Mouse (Mus musculus) liver, postnatal 0 days (tissue): ENCODE results near the gene Tgfb3. TPM values are rescaled to one million over a fixed set of nuclear protein-coding genes. Genes with fewer than 3 reads are reported as not detected.

Experiments used
- ATAC-seq: fragments of 200-750 bp; cut with Nextera tagmentation; 2 replicates; pipeline ENCODE4 v1.8.0; 2017; ENCODE audit warnings: mild to moderate bottlenecking, moderate library complexity
- DNase-seq: peaks from one replicate; pipeline ENCODE4 v3.0.0-alpha.2; 2016
- H3K27ac ChIP-seq: fragments of 300-500 bp; sonication (generic); 2 replicates; pipeline ENCODE4 v1.5.1; 2014; ENCODE audit warnings: antibody characterized with exemption, moderate library complexity, mild to moderate bottlenecking, low read depth
- H3K27me3 ChIP-seq: fragments of 300-500 bp; sonication (generic); 2 replicates; pipeline ENCODE4 v1.6.1; 2014; ENCODE audit warnings: low read length, control low read depth, mixed read lengths; ENCODE audit not compliant: insufficient read depth
- H3K36me3 ChIP-seq: fragments of 300-500 bp; sonication (generic); replicated peaks from 2 replicates; pipeline ENCODE4 v1.6.1; 2014; ENCODE audit warnings: mild to moderate bottlenecking, control low read depth, low read length, moderate library complexity, mixed read lengths; ENCODE audit not compliant: insufficient read depth
- H3K4me1 ChIP-seq: fragments of 300-500 bp; sonication (generic); 2 replicates; pipeline ENCODE4 v1.6.1; 2014; ENCODE audit warnings: antibody characterized with exemption, mild to moderate bottlenecking, control low read depth; ENCODE audit not compliant: insufficient read depth
- H3K4me2 ChIP-seq: fragments of 300-500 bp; sonication (generic); 2 replicates; pipeline ENCODE4 v1.6.1; 2014; ENCODE audit warnings: low read depth, mild to moderate bottlenecking, low read length, moderate library complexity, mixed read lengths
- H3K4me3 ChIP-seq: fragments of 300-500 bp; sonication (generic); 2 replicates; pipeline ENCODE4 v1.5.1; 2014; ENCODE audit warnings: low read depth, low read length
- H3K9ac ChIP-seq: fragments of 300-500 bp; sonication (generic); replicated peaks from 2 replicates; pipeline ENCODE4 v1.6.1; 2014; ENCODE audit warnings: mild to moderate bottlenecking, moderate library complexity
- H3K9me3 ChIP-seq: fragments of 300-500 bp; sonication (generic); 2 replicates; pipeline ENCODE4 v1.6.1; 2016; ENCODE audit warnings: mild to moderate bottlenecking, control low read depth, low read length, mixed read lengths
- CTCF ChIP-seq: sonication (generic); IDR thresholded peaks from 2 replicates; pipeline ENCODE4 v1.5.1; 2016; ENCODE audit warnings: antibody characterized with exemption, low read depth
- EP300 ChIP-seq: IDR thresholded peaks from 2 replicates; pipeline ENCODE4 v1.6.1; 2016; ENCODE audit warnings: antibody characterized with exemption, low read depth, mild to moderate bottlenecking
- WGBS: fragments of 180-500 bp; shearing (Covaris S2); extraction: QIAGEN DNeasy Blood & Tissue Kit; methylation state at CpG from one replicate; pipeline ENCODE4 v1.1.7; 2014; ENCODE audit not compliant: insufficient replicate concordance; 5-methylcytosine and 5-hydroxymethylcytosine counted together
- polyA plus RNA-seq: library from polyadenylated mRNA; unstranded; fragments of >200 nt; fragmentation: Nextera tagmentation; extraction: Ambion mirVana; gene quantifications from 2 replicates; pipeline ENCODE4 v1.2.1, GENCODE M21; 2015

The Tgfb3 gene
- polyA plus RNA-seq, 1 experiment from 2014 or later, result 1.2 TPM

DNA sequence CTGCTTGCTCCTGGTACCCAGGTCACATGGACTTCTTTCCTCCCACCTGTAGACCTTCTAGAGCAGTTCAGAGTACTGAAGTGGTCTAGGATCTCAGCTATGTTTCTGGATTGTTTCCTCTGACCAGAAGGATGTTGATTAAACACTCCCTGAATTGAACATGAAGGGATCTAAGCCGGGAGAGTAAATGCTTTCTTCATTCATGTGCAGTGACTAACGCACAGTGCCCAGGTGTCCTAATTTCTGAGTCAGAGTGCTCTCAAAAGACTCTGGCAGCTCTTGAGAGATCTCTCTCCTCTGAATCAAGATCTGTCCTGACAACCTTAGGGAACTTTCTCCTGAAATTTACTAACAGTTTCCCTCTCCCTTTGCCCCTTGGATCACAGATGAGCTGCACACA, 66.6 kb downstream of the Tgfb3 start:
- TF ChIP-seq EP300, result no peak
- TF ChIP-seq CTCF, result no peak
- DNase-seq (no peak), ATAC-seq (no peak)
- no peak overlapping the region for H3K4me2 ChIP-seq
- H3K9me3 ChIP-seq, result no peaks in the 10 kb centered on the region
- H3K4me1 ChIP-seq, result no peaks in the 10 kb centered on the region
- no peaks in the 10 kb centered on the region for H3K27me3 ChIP-seq
- no peak overlapping the region for H3K9ac ChIP-seq
- H3K4me3 ChIP-seq, result no peak overlapping the region
- WGBS, result 91% methylated on average over 2 of the region's 2 CpGs
- peaks cover 8% of the 10 kb centered on the region; the same call in 1 of the 2 replicates for H3K36me3 ChIP-seq
- H3K27ac ChIP-seq, result no peak overlapping the region

DNA sequence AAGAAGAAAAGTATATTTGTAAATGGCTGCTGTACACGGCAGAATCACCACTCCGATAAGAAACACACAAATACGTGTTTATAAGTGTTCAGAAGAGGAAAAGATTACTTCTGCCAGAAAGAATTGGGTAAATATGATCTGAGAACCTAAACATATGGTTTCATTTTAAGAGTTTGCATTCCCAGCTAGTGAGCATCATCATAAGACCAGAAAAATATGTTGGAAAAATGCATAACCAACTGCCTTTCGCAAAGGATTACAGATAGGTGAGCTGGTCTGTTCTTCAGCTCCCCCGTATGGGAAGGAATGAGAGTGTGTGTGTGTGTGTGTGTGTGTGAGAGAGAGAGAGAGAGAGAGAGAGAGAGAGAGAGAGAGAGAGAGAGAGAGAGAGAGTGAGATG, 68.2 kb downstream of the Tgfb3 start:
- Histone ChIP-seq H3K27me3 (no peaks in the 10 kb centered on the region), H3K27ac (no peak overlapping the region), H3K4me1 (no peaks in the 10 kb centered on the region), H3K4me2 (no peak overlapping the region), H3K4me3 (no peak overlapping the region), H3K9ac (no peak overlapping the region), H3K36me3 (peaks cover 6% of the 10 kb centered on the region; the same call in 1 of the 2 replicates), H3K9me3 (no peaks in the 10 kb centered on the region)
- WGBS, result 83% methylated on average over 5 of the region's 5 CpGs
- ATAC-seq, result no peak
- no peak for TF ChIP-seq EP300
- no peak for TF ChIP-seq CTCF
- no peak for DNase-seq

DNA sequence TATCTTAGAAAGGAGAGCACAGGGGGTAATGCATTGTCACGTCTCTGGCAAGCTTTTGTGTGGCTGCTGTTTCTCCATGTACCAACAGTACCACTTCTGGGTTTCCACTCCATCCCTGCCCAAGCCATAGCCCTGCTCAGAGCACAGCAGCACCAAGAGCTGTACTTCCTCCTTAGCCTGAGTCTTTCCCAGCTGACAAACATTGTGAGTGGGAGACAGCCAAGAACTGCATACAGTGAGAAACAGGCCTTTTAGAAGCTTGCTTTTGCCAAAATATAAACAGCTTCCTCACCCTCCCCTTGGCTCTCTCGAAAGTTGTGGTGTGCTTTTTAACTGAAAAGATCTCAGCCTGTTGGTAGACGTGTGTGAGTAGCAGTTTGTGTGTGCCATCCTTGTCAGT, 71.5 kb downstream of the Tgfb3 start:
- Histone ChIP-seq H3K27me3 (no peaks in the 10 kb centered on the region), H3K4me1 (no peaks in the 10 kb centered on the region), H3K27ac (no peak overlapping the region), H3K9me3 (no peaks in the 10 kb centered on the region), H3K4me2 (no peak overlapping the region), H3K36me3 (no peaks in the 10 kb centered on the region), H3K4me3 (no peak overlapping the region), H3K9ac (no peak overlapping the region)
- no peak for ATAC-seq
- no peak for DNase-seq
- TF ChIP-seq CTCF (no peak), EP300 (no peak)
- 62% methylated on average over 3 of the region's 3 CpGs for WGBS

Other genes starting within 250 kb of the Tgfb3 start
- gene Ift43, start 3.5 kb upstream of the Tgfb3 start, polyA plus RNA-seq, result 8.4 and 8.7 TPM in 2 replicates
- 4.7 and 5.5 TPM in 2 replicates for gene Gpatch2l, start 162.8 kb upstream of the Tgfb3 start, polyA plus RNA-seq